Mouse (Mus musculus) liver, postnatal 0 days (tissue): ENCODE data around the gene Rprd1b.

Experiments
- CTCF ChIP-seq: sonication (generic); IDR thresholded peaks from 2 replicates; pipeline ENCODE4 v1.5.1; 2016; ENCODE audit warnings: antibody characterized with exemption, low read depth
- EP300 ChIP-seq: IDR thresholded peaks from 2 replicates; pipeline ENCODE4 v1.6.1; 2016; ENCODE audit warnings: antibody characterized with exemption, low read depth, mild to moderate bottlenecking

DNA sequence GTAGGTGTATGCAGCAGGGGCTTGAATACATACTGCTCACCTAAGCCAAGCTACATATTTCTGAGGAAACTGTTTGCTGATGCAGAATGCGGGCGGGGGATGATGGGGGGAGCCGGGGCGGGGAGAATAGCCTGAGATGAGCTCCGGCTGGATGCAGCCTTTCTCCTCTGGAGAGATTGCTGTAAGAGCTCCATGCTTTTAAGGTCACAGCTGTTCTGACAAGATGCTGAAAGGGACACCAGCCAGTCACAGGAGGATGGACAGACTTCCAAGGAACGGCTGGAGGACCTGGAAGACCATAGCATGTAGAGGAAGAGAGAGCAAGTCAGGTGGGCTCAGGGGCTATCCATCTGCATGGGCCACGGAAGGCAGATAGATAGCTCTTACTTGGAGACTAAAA is 66.0 kb downstream of the Rprd1b start:
- TF ChIP-seq EP300, result no peak
- no peak for TF ChIP-seq CTCF
